Mouse (Mus musculus): ENCODE results near the gene Ak8. TPM values are rescaled to one million over a fixed set of nuclear protein-coding genes. Genes with fewer than 3 reads are reported as not detected.

Ak8 gene
- total RNA-seq (2015; ENCODE audit: low replicate concordance), result 0.84 TPM in 1 of 2 replicates, not detected in the other
- 0.26 TPM in 1 of 2 replicates, not detected in the other for total RNA-seq (2017; ENCODE audit: low replicate concordance)

DNA sequence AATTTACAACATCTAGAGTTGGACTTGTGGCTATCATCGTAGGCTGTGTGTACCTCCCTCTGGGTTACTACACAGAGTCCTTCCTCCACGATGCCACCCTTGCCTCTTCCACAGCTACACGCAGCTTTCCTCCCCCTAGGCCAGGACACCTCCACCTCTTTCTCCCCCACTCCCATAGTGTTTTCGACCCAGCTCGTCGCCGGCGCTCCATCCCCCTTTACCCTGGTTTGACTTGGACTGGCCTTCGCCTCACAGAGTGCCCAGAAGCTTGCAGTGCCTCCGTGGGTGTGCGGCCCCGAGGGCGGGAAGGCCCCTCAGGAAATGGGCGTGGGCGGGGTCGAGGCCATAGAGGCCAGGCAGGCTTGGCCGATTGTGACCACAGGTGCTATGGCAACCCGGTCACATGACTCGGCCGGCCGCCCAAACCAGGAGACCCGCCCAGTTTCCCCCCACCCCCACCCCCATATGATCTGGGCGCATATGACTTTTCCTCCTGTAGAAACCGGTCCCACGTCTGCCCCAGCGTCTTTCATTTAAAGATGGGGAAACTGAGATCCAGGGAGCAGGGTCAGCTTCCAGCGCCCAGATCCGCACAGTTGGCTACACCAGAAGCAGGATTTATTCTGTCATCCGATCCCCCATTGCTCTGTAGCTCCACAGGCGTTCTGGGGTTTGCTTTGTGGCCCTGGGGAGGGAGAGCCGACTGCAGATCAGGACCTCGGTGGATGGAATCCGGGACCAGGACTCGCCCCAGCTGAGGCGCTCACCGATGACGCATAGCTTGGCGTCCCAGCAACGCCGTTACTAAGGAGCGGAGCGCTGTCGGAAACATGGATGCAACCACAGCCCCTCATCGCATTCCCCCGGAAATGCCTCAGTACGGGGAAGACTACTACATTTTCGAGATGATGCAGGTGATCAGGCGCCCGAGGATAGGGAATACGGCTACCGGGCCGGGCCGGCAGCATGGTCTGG, at the start of gene Ak8, which contains the start of gene Spaca9:
Gene Ak8, plus strand, starts transcription at position 804 of the 975 bp plus-strand sequence.
Gene Spaca9, minus strand, starts transcription at position 367 of the 975 bp plus-strand sequence.
- ATAC-seq (replicated peaks; ENCODE audit: low FRiP score, poor library complexity, severe bottlenecking), result no peak

DNA sequence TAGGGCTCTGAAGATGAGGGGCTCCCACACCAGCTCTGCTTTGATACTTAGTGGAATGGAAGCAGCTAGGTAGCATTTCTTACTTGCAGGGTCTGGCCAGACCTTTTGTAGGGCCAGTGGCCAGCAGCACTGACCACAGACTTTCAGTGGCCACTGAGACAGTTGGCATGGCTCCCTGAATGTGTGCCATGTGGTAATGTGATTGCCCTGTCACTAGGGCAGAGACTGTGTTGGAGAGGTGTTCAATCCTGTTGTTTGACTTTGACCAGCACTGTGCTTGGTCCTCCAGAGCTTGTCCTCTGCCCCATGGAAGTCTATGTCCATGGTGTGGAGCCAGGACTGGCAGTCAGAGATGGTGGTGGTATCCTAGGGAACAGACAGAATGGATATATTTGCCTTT, 49.4 kb upstream of the Ak8 start:
- no peak for ATAC-seq (replicated peaks; ENCODE audit: low FRiP score, poor library complexity, severe bottlenecking)

DNA sequence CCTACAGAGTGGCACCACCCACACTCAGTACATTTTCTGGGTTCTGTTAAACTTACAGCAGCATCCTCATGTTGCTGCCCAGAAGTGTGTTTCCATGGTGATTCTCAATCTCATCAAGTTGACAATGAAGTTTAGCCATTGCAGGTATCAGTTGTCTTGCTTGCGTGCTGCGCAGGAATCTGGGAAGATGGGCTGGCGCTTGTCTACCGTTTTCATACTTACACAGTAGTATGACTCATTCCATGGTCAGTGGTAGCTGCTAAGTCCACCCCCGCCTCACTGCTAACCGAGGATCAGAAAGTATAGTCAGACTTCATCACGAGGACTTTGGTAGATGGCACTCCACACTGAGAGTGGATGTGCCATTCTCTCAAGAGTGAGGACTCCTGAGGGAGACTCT, 46.6 kb upstream of the Ak8 start:
- ATAC-seq (replicated peaks; ENCODE audit: low FRiP score, poor library complexity, severe bottlenecking), result no peak

DNA sequence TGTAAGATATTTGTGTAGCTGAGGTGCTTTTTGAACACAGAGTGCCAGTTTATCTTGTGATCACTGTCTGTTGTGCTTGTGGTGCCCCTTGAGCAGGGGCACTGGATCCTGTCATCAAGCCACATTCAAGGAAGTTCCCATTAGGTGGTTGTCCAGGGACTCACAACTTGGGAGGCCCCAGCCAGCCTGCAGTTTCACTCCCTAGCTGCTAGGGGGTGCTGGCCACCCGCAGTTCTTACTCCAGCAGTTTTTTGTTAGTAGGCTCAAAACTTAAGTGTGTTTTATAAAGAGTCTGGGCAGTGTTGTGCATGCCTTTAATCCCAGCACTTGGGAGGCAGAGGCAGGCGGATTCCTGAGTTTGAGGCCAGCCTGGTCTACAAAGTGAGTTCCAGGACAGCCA, 45.7 kb upstream of the Ak8 start:
- peak; percentile 75 for ATAC-seq (replicated peaks; ENCODE audit: low FRiP score, poor library complexity, severe bottlenecking)

DNA sequence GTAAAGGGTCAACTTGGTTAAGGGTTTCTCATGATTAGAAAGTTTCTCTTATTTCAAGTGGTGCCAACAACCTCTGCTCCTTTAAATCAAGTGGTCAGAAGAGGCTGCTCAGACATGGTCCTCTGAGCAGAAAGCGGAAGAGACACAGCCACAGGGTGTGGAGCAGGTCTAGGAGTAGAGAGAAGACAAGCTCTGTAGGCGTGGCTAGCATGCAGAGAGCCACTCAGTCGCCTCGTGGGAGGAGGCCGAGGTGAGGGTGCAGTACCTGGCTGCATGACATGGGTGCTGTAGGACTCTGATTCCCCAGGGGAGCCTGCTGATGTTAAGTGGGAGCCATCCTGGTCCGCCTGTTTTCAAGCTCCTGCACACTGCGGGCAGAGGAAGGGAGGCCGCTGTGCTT, 43.7 kb upstream of the Ak8 start:
- ATAC-seq (replicated peaks; ENCODE audit: low FRiP score, poor library complexity, severe bottlenecking), result no peak

DNA sequence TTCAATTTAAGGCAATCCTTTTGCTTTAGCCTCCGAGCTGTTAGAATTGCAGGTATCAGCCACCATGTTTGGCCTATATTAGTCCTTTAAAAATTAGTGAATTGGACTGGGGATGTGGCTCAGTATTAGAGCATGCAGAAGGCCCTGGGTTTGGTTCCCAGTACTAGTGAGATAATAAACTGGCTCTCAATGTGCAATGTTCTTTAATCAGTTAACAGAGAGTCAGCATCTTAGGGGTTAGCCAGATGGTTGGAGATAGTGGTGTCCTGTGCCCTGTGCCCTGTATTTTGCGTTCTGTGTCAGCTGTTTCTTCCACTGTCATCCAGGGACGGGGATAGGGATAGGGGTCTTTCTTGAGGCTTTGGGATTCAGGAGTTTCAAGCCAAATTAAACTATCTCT, 37.1 kb upstream of the Ak8 start:
- ATAC-seq (replicated peaks; ENCODE audit: low FRiP score, poor library complexity, severe bottlenecking), result no peak

DNA sequence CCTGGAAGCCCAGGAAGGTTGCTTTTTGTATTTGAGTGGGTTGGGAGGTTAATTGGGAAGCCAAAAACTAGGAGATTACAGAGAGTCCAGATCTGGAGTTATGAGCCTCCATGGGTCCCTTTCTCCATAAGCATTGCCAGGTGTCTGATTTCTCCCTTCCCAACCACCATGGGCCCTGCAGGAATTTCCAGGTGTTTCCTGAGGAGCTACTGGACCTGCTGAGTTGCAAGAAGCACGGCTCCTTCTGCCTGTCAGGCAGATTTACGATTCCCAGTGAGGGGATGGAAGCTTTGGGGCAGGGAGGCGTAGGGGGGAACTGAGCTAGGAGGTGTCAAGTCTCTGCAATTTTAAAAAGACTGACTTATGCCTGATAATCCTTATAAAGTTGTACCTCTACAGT, 34.1 kb upstream of the Ak8 start:
- no peak for ATAC-seq (replicated peaks; ENCODE audit: low FRiP score, poor library complexity, severe bottlenecking)

DNA sequence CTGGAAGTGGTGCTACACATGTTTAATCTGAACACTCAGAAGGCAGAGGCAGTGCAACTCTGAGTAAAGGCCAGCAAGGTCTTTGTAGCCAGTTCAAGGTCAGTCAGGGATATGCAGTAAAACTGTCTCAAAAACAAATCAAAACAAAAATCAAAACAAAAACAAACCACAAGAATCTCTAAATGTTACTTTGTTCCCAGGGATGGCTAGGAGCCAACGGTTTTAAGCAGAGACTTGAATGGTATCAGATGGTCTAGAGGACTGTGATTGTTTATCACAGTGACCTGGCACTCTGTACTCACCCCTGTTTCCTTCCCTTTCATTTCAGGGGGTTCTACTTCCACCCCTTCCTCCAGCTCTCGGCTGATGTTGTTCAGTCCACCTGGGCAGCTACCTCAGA, 28.5 kb upstream of the Ak8 start:
- ATAC-seq (replicated peaks; ENCODE audit: low FRiP score, poor library complexity, severe bottlenecking), result no peak

DNA sequence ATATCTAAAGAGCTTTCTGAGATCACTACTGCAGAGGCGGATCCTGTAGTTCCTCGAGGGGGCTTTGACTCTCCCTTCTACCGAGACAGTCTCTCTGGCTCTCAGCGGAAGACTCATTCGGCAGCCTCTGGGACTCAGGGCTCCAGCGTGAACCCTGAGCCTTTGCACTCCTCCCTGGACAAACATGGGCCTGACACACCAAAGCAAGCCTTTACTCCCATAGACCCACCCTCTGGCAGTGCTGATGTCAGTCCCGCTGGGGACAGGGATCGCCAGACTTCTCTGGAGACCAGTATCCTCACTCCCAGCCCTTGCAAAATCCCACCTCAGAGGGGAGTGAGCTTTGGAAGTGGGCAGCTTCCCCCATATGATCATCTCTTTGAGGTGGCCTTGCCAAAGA, 24.0 kb upstream of the Ak8 start:
- ATAC-seq (replicated peaks; ENCODE audit: low FRiP score, poor library complexity, severe bottlenecking), result no peak

DNA sequence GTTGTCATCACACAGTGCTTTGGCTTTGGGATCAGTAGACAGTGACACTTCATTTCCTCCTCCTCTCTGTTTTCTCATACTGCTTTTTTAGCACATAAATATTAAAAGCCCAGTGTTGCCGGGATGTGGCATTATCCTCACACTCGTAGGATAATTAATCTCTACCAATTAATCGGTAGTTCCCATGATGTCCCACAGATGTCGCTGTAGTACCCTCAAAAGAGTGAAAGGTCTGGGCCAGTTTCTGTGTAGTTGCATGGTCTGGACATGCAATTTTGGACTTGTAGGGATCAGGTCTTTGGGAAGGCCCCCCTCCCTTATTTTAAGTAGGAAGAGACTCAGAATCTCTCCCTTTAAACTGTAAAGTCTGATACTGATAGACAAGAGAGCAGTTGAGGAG, 19.3 kb upstream of the Ak8 start:
- no peak for ATAC-seq (replicated peaks; ENCODE audit: low FRiP score, poor library complexity, severe bottlenecking)

DNA sequence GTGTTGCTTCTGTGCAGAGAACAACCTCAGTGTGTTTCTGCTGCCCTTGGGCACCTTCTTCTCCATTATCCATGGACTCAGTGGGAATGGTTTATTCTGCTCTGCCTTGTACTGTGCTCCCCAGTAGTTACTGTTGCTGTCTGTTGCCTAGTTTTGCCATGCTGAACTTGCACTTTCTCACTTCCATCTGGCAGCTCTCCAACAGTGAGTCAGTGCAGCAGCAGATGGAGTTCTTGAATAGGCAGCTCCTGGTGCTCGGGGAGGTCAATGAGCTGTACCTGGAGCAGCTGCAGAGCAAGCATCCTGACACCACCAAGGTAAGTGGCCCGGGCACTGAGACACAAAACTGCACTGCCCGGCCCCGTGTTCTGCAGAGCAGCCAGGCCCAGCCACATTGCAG, 18.2 kb upstream of the Ak8 start:
- ATAC-seq (replicated peaks; ENCODE audit: low FRiP score, poor library complexity, severe bottlenecking), result no peak

DNA sequence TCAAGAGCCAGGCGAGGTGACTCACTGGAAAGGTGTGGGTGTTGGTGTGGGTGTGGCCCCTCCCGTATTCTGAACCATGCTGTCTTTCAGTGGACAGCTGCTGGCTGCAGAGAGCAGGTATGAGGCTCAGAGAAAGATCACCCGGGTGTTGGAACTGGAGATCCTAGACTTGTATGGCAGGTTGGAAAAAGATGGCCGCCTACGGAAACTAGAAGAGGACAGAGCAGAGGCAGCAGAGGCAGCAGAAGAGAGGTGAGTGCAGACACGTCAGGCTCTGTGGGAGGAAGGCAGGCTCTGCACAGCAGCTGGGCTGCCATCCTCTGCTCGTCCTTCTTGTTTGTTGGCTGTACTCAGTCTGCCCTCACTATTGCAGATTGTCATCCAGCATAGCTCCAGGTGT, 14.1 kb upstream of the Ak8 start:
- no peak for ATAC-seq (replicated peaks; ENCODE audit: low FRiP score, poor library complexity, severe bottlenecking)

DNA sequence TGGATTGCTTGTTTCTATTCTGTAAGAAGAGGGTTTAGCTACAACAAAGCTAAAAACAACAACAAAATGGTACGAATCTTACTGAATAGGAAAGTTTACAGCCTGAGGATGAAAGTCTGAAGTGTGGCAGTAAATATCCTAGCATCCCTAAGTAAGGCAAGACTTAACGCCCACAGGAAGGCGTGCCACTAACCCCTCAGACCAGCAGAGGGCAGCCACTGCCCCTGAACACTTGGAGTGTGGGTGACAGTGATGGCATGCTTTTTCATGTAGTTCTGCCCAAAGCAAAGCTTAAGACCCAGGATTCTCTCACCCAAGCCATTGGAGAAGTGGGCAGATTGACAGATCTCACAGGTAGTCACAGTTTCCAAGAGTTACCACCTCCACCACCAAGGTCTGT, 11.5 kb upstream of the Ak8 start:
- ATAC-seq (replicated peaks; ENCODE audit: low FRiP score, poor library complexity, severe bottlenecking), result no peak

DNA sequence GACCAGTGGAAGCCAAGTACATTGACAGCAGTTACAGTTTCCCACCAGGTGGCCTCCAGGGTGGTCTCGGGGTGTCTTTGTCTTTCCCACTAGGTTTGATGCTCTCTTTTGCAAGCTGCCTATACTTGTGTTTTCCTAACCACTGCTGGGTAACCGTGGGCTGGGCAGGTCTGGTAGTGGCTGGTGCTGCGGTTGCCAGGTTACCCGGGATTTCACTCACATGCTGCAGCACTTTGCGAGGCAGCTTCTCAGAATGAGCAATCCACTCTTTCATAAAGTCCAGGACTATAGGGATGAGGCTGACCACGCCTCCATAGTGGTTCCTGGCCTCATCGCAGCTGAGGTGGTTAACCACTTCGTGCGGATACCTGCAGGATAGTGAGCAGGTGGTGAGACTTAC, 7.3 kb upstream of the Ak8 start:
- no peak for ATAC-seq (replicated peaks; ENCODE audit: low FRiP score, poor library complexity, severe bottlenecking)

DNA sequence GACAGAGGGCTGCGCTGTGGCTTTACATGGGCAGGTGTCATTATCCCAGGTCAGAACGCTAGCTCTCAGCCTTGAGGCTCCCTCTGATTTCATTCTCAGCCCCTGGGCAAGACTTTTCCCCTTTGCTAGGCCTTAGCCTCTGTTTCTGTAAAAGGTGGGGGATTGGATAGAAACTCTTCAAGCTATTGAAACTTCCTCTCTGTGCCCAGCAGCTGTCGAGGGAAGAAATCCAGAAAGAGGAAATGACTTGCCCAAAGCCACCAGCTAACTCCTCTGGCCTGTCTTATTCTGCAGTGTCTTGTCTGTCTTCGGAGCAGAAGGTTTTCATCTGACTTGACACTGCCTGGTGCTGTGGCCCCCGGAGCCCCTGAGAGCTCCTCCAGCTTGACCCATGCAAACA, 1.4 kb upstream of the Ak8 start:
- no peak for ATAC-seq (replicated peaks; ENCODE audit: low FRiP score, poor library complexity, severe bottlenecking)

DNA sequence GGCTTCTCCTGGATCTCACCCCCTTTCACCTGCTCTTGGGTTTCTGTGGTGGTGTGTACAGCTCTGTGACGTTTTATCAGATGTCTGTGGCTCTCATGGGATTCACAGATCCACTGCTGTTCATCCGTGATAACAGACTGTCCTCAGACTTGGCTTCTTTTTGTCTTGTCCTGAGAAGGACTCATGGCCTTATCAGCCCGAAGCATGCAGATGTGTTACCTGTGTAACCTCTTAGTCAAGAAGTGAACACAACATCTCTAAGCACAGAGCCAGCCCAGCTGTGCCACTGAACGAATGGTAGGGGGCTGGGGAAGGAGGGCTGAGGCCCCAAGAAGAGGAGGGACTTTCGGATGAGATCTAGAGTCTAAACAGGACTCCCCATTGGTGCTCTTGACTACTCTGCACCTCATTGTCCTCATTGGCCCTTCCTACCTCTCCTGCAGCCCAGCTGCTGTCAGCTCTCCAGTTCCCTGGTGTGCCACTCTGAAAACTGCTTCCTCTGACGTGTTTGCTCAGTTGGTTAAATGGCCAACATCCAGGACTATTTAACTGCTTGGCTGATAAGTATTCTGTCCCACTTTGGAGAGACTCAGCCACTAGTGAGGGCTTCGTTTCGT, 1.8 kb downstream of the Ak8 start:
- peak; percentile 36; the same call in 1 of the 2 replicates for ATAC-seq (replicated peaks; ENCODE audit: low FRiP score, poor library complexity, severe bottlenecking)

DNA sequence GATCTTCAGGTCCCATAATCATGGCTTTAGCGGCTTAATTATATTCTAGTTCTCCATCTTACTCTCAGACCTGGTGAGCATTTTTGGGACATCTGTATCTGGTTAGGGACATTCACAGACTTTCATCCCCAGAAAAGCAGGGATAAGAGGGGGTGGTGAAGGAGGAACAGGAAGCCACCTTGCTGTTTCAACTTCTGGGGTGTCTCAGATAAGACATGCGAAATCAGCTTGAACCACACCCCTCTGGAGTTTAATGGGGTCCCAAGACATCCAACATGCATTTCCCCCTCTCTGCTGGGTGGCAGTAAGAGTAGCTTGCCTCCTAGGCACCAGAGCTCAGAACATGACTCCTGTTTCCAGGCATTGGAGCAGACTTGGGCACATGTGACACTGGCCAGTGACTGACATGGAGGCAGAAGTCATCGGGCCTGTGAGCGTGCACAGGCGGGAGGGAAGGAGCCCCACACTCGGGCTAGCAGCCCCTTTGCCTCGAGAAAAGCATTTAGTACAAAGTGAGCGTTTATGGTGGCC, 6.2 kb downstream of the Ak8 start:
- no peak for ATAC-seq (replicated peaks; ENCODE audit: low FRiP score, poor library complexity, severe bottlenecking)

DNA sequence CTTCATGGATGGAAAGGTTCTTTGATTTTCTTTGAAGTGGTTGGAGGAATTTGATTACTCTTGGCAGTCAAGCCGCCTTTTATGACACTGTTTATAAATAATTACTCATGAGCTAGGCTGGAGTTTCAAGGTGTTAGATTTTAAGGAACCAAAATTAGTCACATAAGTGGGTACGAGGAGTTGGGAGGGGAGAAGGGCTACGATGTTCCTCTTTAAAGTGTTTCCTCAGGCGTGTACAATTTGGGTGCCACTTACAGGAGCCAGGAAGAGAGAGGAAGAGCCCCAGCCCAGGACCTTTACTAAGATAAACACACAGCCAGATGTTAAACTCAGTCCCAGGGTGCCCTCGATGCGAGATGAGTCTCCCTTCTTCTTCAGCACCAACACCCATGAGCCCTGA, 6.8 kb downstream of the Ak8 start:
- no peak for ATAC-seq (replicated peaks; ENCODE audit: low FRiP score, poor library complexity, severe bottlenecking)

DNA sequence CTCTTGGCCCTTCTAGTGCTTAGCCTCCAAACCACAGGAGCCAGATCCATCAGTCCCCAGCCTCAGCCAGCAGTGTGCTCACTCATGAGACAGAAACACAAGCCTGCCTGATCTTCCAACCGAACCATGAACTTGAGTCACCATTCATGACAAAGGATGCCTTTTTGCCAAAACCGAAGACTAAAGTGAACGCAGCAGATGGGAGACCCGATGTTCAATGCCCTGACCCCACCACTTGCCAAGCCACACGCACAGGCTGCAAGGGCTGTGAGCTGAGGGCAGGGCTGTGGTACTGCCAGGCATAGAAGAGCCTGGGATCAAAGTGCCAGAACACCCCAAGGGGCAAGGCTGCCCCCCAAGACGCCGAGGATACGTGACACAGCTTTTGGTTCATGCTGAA, 13.1 kb downstream of the Ak8 start:
- no peak for ATAC-seq (replicated peaks; ENCODE audit: low FRiP score, poor library complexity, severe bottlenecking)

DNA sequence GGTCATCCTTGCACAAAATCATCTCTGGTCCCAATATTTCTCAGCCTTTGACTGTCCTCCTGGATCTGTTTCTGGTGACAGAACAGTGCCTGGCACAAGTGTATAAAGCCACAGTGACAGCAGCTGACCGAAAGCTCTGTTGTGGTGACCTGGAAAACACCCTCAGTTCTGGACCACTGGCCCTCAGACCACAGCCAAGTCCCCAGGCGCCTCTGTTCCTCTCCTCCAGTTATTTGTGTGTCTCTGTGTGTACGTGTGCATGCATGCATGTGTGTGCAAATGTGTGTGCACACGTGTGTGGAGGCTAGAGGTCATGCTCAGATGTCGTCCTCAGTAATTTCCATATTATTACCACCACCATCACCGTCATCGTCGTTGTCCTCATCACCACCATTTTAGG, 22.5 kb downstream of the Ak8 start:
- no peak for ATAC-seq (replicated peaks; ENCODE audit: low FRiP score, poor library complexity, severe bottlenecking)

DNA sequence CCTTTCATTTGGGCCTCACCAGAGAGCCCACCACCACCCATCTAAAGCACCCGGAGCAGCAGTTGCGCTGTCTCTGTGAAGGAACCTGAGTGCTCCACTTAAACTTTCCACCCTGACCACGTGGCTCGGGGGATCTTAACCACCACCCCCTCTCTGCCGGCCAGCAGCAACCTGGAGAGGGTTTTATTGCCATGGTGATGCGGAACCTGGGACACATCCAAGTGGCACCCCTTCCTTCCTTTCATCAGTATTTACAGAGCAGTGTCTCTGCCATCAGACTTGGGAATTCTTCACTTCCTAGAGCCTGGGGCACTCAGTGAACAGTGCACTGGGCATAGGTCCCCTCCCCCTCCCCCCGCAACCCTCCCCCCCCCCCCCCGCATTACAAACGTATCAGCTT, 23.9 kb downstream of the Ak8 start:
- no peak for ATAC-seq (replicated peaks; ENCODE audit: low FRiP score, poor library complexity, severe bottlenecking)
